Mouse (Mus musculus) spleen, adult 12 weeks (tissue): Measurements from ENCODE around the gene Olfr350.

ENCODE experiments used
- DNase-seq: peaks from one replicate; pipeline ENCODE4 v3.0.0; 2022; ENCODE audit warnings: low spot score

The Olfr350 gene

DNA sequence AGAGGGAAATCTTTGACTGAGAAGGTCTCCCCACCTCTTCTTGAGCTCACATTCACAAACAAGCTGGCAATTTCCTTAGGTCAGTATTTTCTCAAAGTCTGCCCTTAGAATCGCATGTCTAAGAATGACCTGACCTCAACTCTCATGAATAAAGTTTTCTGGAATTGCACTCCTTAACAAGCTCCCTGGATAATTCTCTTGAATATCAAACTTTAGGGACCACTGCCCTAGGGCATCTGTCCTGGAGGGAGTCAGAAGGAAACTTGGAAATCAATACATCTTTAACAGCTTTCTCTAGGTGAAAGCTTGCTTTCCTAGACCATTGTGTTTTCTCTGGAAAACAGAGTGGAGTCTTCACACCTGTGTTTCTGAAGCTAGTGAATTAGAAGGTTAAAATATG lies at the start of gene Olfr350:
TSS of gene Olfr350 (plus strand) at position 301 of the 400 bp plus-strand sequence.
- no peak for DNase-seq

DNA sequence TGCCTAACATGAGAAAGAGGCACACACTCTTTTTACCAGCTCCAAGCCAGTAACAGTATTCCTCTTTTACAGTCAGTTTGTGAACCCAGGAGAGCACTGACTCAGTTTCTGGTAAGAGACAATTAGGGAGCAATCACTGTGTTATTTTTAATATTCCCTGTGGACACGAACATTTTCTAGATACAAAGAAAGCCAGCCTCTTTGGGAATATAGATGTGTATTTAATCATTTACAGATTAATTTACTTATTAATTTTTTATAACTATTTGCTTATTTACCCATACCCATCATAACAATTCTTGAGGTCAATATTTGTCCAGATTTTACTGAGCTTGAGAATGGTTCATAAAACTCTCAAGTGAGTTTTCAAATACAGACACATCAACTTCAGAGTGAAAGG lies 29.2 kb upstream of the Olfr350 start, which contains the start of gene Olfr3:
TSS of gene Olfr3 (minus strand) at position 101 of the 400 bp plus-strand sequence.
- DNase-seq: no peak

DNA sequence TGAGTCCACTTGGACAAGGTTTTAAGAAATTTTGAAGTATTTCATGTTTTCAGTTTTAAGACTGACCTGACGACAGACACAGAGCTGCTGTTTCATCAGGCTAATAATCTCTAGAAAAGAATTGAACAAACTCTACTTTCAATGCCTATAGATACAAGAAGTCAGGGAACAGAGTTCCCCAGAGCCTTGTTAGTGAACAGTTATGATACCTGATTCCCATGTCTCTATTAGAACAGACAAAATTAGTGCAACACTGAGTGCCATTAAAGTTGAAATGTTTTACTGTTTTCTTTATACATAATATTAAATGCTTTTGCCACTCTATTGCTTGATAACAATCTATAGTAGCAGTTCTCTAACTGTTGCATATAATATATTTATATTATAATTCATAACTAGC lies 16.4 kb downstream of the Olfr350 start, which contains the start of gene Olfr351:
TSS of gene Olfr351 (minus strand) at position 101 of the 400 bp plus-strand sequence.
- DNase-seq: no peak

DNA sequence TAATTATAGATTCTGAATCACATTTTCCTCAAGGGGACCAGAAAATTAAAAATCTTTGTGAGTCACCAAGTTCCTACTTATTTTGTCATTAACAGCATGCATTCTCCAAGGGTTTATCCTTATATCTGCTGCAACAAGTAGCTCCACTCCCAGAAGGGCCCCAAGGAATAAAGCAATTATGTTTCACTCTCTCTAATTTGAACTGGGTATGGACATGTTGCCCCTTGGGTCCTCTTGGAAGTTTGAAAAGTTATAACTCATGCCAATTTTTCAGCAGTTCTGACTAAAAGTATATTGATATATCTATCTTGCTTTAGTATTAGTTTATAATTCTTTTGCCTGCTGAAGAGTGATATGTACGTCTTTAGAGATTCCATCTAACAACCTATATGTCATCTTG lies 22.1 kb downstream of the Olfr350 start, which contains the start of gene Olfr352:
TSS of gene Olfr352 (plus strand) at position 301 of the 400 bp plus-strand sequence.
- DNase-seq: no peak

DNA sequence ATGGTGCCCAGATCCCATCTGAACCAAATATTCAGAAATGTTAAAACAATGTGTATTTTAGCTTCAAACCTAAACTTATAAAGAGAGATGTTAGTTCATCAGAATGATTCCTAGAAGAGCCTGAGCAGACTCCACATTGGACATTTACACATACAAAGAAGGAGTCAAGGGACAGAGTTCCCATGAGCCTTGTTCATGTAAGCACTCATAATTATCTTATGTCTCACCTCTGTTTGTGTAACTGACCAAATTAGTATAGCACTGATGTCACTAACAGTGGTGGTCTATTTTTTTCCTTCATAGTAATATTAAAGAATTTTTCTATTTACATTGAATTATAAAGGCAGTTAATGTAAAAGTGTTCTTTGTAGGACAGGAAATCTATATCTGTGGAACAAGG lies 46.7 kb downstream of the Olfr350 start, which contains the start of gene Olfr353:
TSS of gene Olfr353 (minus strand) at position 101 of the 400 bp plus-strand sequence.
- DNase-seq: no peak

DNA sequence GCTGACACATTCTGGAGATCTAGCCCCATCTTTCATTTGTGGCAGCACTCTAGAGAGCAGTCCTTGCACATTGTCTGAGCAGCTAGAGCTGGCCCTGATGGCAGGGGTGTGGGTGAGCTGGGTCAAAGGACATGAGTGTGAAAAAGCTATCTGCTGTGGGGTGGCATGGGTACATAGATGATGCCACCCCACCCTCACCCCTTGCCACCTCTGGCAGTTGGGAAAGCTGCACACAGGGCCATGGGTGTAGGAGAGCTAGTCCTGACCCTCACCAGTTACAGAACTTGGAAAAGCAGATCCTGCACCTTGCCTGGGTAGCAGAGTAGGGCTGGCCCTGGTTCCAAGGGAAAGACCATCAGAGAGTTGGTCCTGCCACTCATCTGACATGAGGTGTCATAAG lies 51.0 kb downstream of the Olfr350 start:
- no peak for DNase-seq
